Mouse (Mus musculus) liver, adult 2 months (tissue): ENCODE results near the gene Hmgxb4.

ENCODE experiments used
- CTCF ChIP-seq: fragments of 200-500 bp; IDR thresholded peaks from 2 replicates; pipeline ENCODE4 v1.5.1; 2011; ENCODE audit warnings: low read depth, low read length, control low read depth
- POLR2A ChIP-seq: fragments of 200-500 bp; IDR thresholded peaks from 2 replicates; pipeline ENCODE4 v1.6.1; 2011; ENCODE audit warnings: low read length, control low read depth; ENCODE audit not compliant: insufficient read depth; ENCODE audit errors: extremely low read depth

- no peak for TF ChIP-seq CTCF
- TF ChIP-seq POLR2A: no peak
Measured at GRCm38 (mm10) chr8:75013964-75014363, 20.8 kb downstream of the Hmgxb4 start.
